Mouse (Mus musculus) embryonic facial prominence, embryonic 14.5 days (tissue): ENCODE measurements around the gene Gnai2. TPM values are rescaled to one million over a fixed set of nuclear protein-coding genes. Genes with fewer than 3 reads are reported as not detected.
A peak's percentile ranks its signal among the peaks of the same experiment; 100 is the strongest.

Experiments used
- ATAC-seq: fragments of 200-750 bp; cut with Nextera tagmentation; 2 replicates; pipeline ENCODE4 v1.8.0; 2017; ENCODE audit warnings: low read depth, moderate number of reproducible peaks, moderate TSS enrichment
- DNase-seq: peaks from one replicate; pipeline ENCODE4 v3.0.0-alpha.2; 2015; ENCODE audit warnings: low spot score
- H3K27ac ChIP-seq: fragments of 300-500 bp; sonication (generic); replicated peaks from 2 replicates; pipeline ENCODE4 v1.5.1; 2014; ENCODE audit warnings: low read depth, mild to moderate bottlenecking, low read length, moderate library complexity
- H3K27me3 ChIP-seq: fragments of 300-500 bp; sonication (generic); replicated peaks from 2 replicates; pipeline ENCODE4 v1.6.1; 2014; ENCODE audit warnings: low read length; ENCODE audit not compliant: control insufficient read depth, insufficient read depth
- H3K36me3 ChIP-seq: fragments of 300-500 bp; sonication (generic); 2 replicates; pipeline ENCODE4 v1.6.1; 2014; ENCODE audit warnings: low read length, mixed read lengths; ENCODE audit not compliant: control insufficient read depth, insufficient read depth
- H3K4me1 ChIP-seq: fragments of 300-500 bp; sonication (generic); 2 replicates; pipeline ENCODE4 v1.6.1; 2014; ENCODE audit warnings: antibody characterized with exemption, low read length; ENCODE audit not compliant: control insufficient read depth, insufficient read depth
- H3K4me2 ChIP-seq: fragments of 300-500 bp; sonication (generic); 2 replicates; pipeline ENCODE4 v1.6.1; 2014; ENCODE audit warnings: low read depth, mild to moderate bottlenecking, low read length, moderate library complexity, mixed read lengths
- H3K4me3 ChIP-seq: fragments of 300-500 bp; sonication (generic); 2 replicates; pipeline ENCODE4 v1.5.1; 2014; ENCODE audit warnings: low read depth, mild to moderate bottlenecking, low read length
- H3K9ac ChIP-seq: fragments of 300-500 bp; sonication (generic); 2 replicates; pipeline ENCODE4 v1.6.1; 2014; ENCODE audit warnings: low read depth, mild to moderate bottlenecking, low read length, moderate library complexity, mixed read lengths
- H3K9me3 ChIP-seq: fragments of 300-500 bp; sonication (generic); 2 replicates; pipeline ENCODE4 v1.6.1; 2016; ENCODE audit warnings: low read length; ENCODE audit not compliant: control insufficient read depth
- WGBS: fragments of 180-500 bp; shearing (Covaris S2); extraction: QIAGEN DNeasy Blood & Tissue Kit; methylation state at CpG from one replicate; pipeline ENCODE4 v1.1.7; 2014; 5-methylcytosine and 5-hydroxymethylcytosine counted together
- polyA plus RNA-seq: library from polyadenylated mRNA; unstranded; fragments of >200 nt; fragmentation: Nextera tagmentation; extraction: Ambion mirVana; gene quantifications from 2 replicates; pipeline ENCODE4 v1.2.1, GENCODE M21; 2014

The Gnai2 gene
- polyA plus RNA-seq, 1 experiment from 2014 or later = 380 TPM

- Histone ChIP-seq H3K36me3 (peaks cover 35% of the 10 kb centered on the region; the same call in 1 of the 2 replicates), H3K4me3 (peak overlapping the region; percentile 11; the same call in 1 of the 2 replicates), H3K9ac (peak overlapping the region; percentile 38; the same call in 1 of the 2 replicates), H3K4me2 (peak overlapping the region; percentile 43), H3K27ac (peak overlapping the region; percentile 87), H3K9me3 (no peaks in the 10 kb centered on the region), H3K27me3 (no peaks in the 10 kb centered on the region), H3K4me1 (peaks cover 45% of the 10 kb centered on the region)
- peak; percentile 85 for DNase-seq
- 45% methylated on average over 9 of the region's 15 CpGs for WGBS
- peak; percentile 48 for ATAC-seq
Observed at GRCm38 (mm10) chr9:107626158-107626843, 8.9 kb downstream of the Gnai2 start.

GRCm38 (mm10) chr9:107625351-107626128 is 9.6 kb downstream of the Gnai2 start:
- no peak for ATAC-seq
- Histone ChIP-seq H3K36me3 (peaks cover 32% of the 10 kb centered on the region; the same call in 1 of the 2 replicates), H3K9ac (no peak overlapping the region), H3K27ac (peak overlapping the region; percentile 87; the same call in 1 of the 2 replicates), H3K4me3 (no peak overlapping the region), H3K4me1 (peaks cover 39% of the 10 kb centered on the region), H3K27me3 (no peaks in the 10 kb centered on the region), H3K9me3 (no peaks in the 10 kb centered on the region), H3K4me2 (no peak overlapping the region)
- WGBS = 88% methylated on average over 12 of the region's 12 CpGs
- no peak for DNase-seq

- ATAC-seq (no peak), DNase-seq (no peak)
- Histone ChIP-seq H3K9ac (no peak overlapping the region), H3K4me1 (peaks cover 33% of the 10 kb centered on the region), H3K4me3 (no peak overlapping the region), H3K36me3 (peaks cover 38% of the 10 kb centered on the region), H3K9me3 (no peaks in the 10 kb centered on the region), H3K4me2 (no peak overlapping the region), H3K27me3 (no peaks in the 10 kb centered on the region), H3K27ac (peak overlapping the region; percentile 10; the same call in 1 of the 2 replicates)
- 81% methylated on average over 3 of the region's 3 CpGs for WGBS
Observed at GRCm38 (mm10) chr9:107624951-107625350, 10.2 kb downstream of the Gnai2 start.

- 0 out of 2 replicates have a peak overlapping the region, but pooled peaks have one; percentile 10 for H3K27ac ChIP-seq
- 72% methylated on average over 5 of the region's 5 CpGs for WGBS
- peaks cover 29% of the 10 kb centered on the region for H3K4me1 ChIP-seq
- ATAC-seq (no peak), DNase-seq (no peak)
- H3K4me3 ChIP-seq = no peak overlapping the region
- H3K9ac ChIP-seq = no peak overlapping the region
- H3K36me3 ChIP-seq = peaks cover 42% of the 10 kb centered on the region
- no peaks in the 10 kb centered on the region for H3K9me3 ChIP-seq
- no peak overlapping the region for H3K4me2 ChIP-seq
- no peaks in the 10 kb centered on the region for H3K27me3 ChIP-seq
Observed at GRCm38 (mm10) chr9:107624539-107624938, 10.6 kb downstream of the Gnai2 start.

- H3K27ac ChIP-seq = no peak overlapping the region
- DNase-seq (no peak), ATAC-seq (no peak)
- no peak overlapping the region for H3K4me3 ChIP-seq
- no peaks in the 10 kb centered on the region for H3K9me3 ChIP-seq
- H3K36me3 ChIP-seq = peaks cover 73% of the 10 kb centered on the region
- H3K4me1 ChIP-seq = no peaks in the 10 kb centered on the region
- H3K9ac ChIP-seq = no peak overlapping the region
- H3K4me2 ChIP-seq = no peak overlapping the region
- H3K27me3 ChIP-seq = no peaks in the 10 kb centered on the region
Observed at GRCm38 (mm10) chr9:107620954-107621353, 14.2 kb downstream of the Gnai2 start.

- Histone ChIP-seq H3K9ac (no peak overlapping the region), H3K36me3 (peaks cover 75% of the 10 kb centered on the region), H3K4me2 (no peak overlapping the region), H3K4me3 (no peak overlapping the region), H3K27me3 (no peaks in the 10 kb centered on the region), H3K4me1 (no peaks in the 10 kb centered on the region), H3K27ac (no peak overlapping the region), H3K9me3 (no peaks in the 10 kb centered on the region)
- WGBS = 82% methylated on average over 13 of the region's 13 CpGs
- DNase-seq = no peak
- 0 out of 2 replicates have a peak, but pooled peaks have one; percentile 3 for ATAC-seq
Observed at GRCm38 (mm10) chr9:107619546-107619879, 15.7 kb downstream of the Gnai2 start.

- H3K4me1 ChIP-seq = no peaks in the 10 kb centered on the region
- WGBS = 42% methylated on average over 12 of the region's 13 CpGs
- H3K4me3 ChIP-seq = no peak overlapping the region
- H3K9ac ChIP-seq = peak overlapping the region; percentile 40; the same call in 1 of the 2 replicates
- no peaks in the 10 kb centered on the region for H3K9me3 ChIP-seq
- no peak overlapping the region for H3K4me2 ChIP-seq
- DNase-seq (peak; percentile 81), ATAC-seq (peak; percentile 34; the same call in 1 of the 2 replicates)
- no peaks in the 10 kb centered on the region for H3K27me3 ChIP-seq
- H3K36me3 ChIP-seq = peaks cover 75% of the 10 kb centered on the region
- peak overlapping the region; percentile 33; the same call in 1 of the 2 replicates for H3K27ac ChIP-seq
Observed at GRCm38 (mm10) chr9:107618778-107619545, 16.2 kb downstream of the Gnai2 start.

- Histone ChIP-seq H3K9me3 (no peaks in the 10 kb centered on the region), H3K4me2 (no peak overlapping the region), H3K9ac (no peak overlapping the region), H3K27me3 (no peaks in the 10 kb centered on the region), H3K4me1 (0 out of 2 replicates have a peak, but pooled peaks cover 2% of the 10 kb centered on the region), H3K4me3 (no peak overlapping the region), H3K36me3 (peaks cover 76% of the 10 kb centered on the region), H3K27ac (peak overlapping the region; percentile 33; the same call in 1 of the 2 replicates)
- WGBS = 84% methylated on average over 6 of the region's 6 CpGs
- ATAC-seq = no peak
- no peak for DNase-seq
Observed at GRCm38 (mm10) chr9:107618098-107618497, 17.1 kb downstream of the Gnai2 start.
